Mouse (Mus musculus): ENCODE measurements around the gene Fuk. TPM values are rescaled to one million over a fixed set of nuclear protein-coding genes. Genes with fewer than 3 reads are reported as not detected.
"Not testable (repeated sequence)": the region's sequence is repeated elsewhere in the genome, so short reads cannot be mapped to it uniquely, and the experiment has no call there.

The Fuk gene
- 10 to 100 TPM; 16.9 to 18.1 TPM for total RNA-seq (2021)
- long read RNA-seq, experiment 1, transcript Fuk-201 (24 exons, 3,838 nt) = major isoform, 7 of 24 reads
- long read RNA-seq, experiment 1, partial matches to known transcripts = 9 of 24 reads
- long read RNA-seq, experiment 1, other reads (novel, unspliced or antisense) = 8 of 24 reads
- long read RNA-seq, experiment 2, transcript Fuk-201 (24 exons, 3,838 nt) = major isoform, 5 of 14 reads
- long read RNA-seq, experiment 2, partial matches to known transcripts = 6 of 14 reads
- long read RNA-seq, experiment 2, other reads (novel, unspliced or antisense) = 3 of 14 reads

GRCm38 (mm10) chr8:110901839-110902578 lies at the start of gene Fuk:
Fuk (minus strand) TSS chr8:110902488.
- peak; percentile 75 to 83 for DNase-seq (ENCODE audit: low spot score in 2 of 2)

- no peak for DNase-seq (ENCODE audit: low spot score in 2 of 2)
These were observed 47.8 kb upstream of the Fuk start for GRCm38 (mm10) chr8:110950065-110950484.

GRCm38 (mm10) chr8:110945716-110946115 lies 43.4 kb upstream of the Fuk start:
- DNase-seq (ENCODE audit: low spot score in 2 of 2) = no peak

- no peak for DNase-seq (ENCODE audit: low spot score in 2 of 2)
These were observed 42.1 kb upstream of the Fuk start for GRCm38 (mm10) chr8:110944276-110944876.

GRCm38 (mm10) chr8:110941453-110941948 lies 39.2 kb upstream of the Fuk start:
- DNase-seq (ENCODE audit: low spot score in 2 of 2) = no peak

- DNase-seq (ENCODE audit: low spot score in 2 of 2) = no peak
These were observed 38.6 kb upstream of the Fuk start for GRCm38 (mm10) chr8:110940682-110941452.

- peak; percentile 59 to 65 for DNase-seq (ENCODE audit: low spot score in 2 of 2)
These were observed 36.7 kb upstream of the Fuk start for GRCm38 (mm10) chr8:110938882-110939589.

GRCm38 (mm10) chr8:110936217-110936616 lies 33.9 kb upstream of the Fuk start:
- no peak for DNase-seq (ENCODE audit: low spot score in 2 of 2)

- DNase-seq (ENCODE audit: low spot score in 2 of 2) = no peak
These were observed 31.0 kb upstream of the Fuk start for GRCm38 (mm10) chr8:110933272-110933671.

- no peak for DNase-seq (ENCODE audit: low spot score in 2 of 2)
These were observed 30.2 kb upstream of the Fuk start for GRCm38 (mm10) chr8:110932444-110932843.

GRCm38 (mm10) chr8:110931176-110931939 lies 29.1 kb upstream of the Fuk start:
- peak in 1 of 2 experiments; percentile 50 for DNase-seq (ENCODE audit: low spot score in 2 of 2)

GRCm38 (mm10) chr8:110929672-110930071 lies 27.4 kb upstream of the Fuk start:
- DNase-seq (ENCODE audit: low spot score in 2 of 2) = not testable (repeated sequence)

- DNase-seq (ENCODE audit: low spot score in 2 of 2) = no peak
These were observed 26.8 kb upstream of the Fuk start for GRCm38 (mm10) chr8:110929066-110929465.

- DNase-seq (ENCODE audit: low spot score in 2 of 2) = no peak
These were observed 26.1 kb upstream of the Fuk start for GRCm38 (mm10) chr8:110928435-110928834.

GRCm38 (mm10) chr8:110926690-110927089 lies 24.4 kb upstream of the Fuk start:
- no peak for DNase-seq (ENCODE audit: low spot score in 2 of 2)

- no peak for DNase-seq (ENCODE audit: low spot score in 2 of 2)
These were observed 23.4 kb upstream of the Fuk start for GRCm38 (mm10) chr8:110925691-110926140.

GRCm38 (mm10) chr8:110921492-110922230 lies 19.4 kb upstream of the Fuk start:
- no peak for DNase-seq (ENCODE audit: low spot score in 2 of 2)

- DNase-seq (ENCODE audit: low spot score in 2 of 2) = no peak
These were observed 18.5 kb upstream of the Fuk start for GRCm38 (mm10) chr8:110920773-110921277.
